Mouse (Mus musculus) heart, postnatal 0 days (tissue): ENCODE measurements around the gene Mast4.

Source experiments
- CTCF ChIP-seq: IDR thresholded peaks from 2 replicates; pipeline ENCODE4 v1.5.1; 2016; ENCODE audit warnings: antibody characterized with exemption, control low read depth, low read depth
- EP300 ChIP-seq: IDR thresholded peaks from 2 replicates; pipeline ENCODE4 v1.6.1; 2016; ENCODE audit warnings: antibody characterized with exemption, low read depth

GRCm38 (mm10) chr13:103149415-103149814, 184.9 kb downstream of the Mast4 start:
- TF ChIP-seq CTCF (no peak), EP300 (no peak)
